Mouse (Mus musculus): ENCODE results near the gene Adprh. TPM values are rescaled to one million over a fixed set of nuclear protein-coding genes. Genes with fewer than 3 reads are reported as not detected.
A peak's percentile ranks its signal among the peaks of the same experiment; 100 is the strongest.

Adprh gene
- polyA plus RNA-seq, 1 experiment from 2014 or later: 105 TPM

DNA sequence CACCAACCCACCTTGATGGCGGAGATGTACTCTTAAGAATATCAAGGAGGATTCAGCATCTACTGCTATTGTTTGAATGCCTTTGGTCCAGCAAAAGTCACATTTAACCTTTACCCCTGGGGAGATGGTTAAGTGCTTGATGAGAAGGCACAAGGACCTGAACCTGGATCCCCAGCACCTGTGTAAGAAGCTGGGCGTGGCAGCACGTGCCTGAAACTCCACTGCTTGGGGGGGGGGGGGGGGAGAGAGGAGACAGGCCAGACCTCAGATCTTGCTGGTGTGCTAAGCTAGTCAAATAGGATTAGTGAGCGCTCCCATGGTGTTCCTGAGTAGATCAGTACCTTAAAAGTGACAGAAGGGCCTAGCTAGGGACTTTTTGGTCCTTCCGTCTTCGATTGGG lies 51.0 kb downstream of the Adprh start:
- Histone ChIP-seq H3K4me3 (replicated peaks) (no peak overlapping the region), H3K27ac (replicated peaks) (no peak overlapping the region), H3K4me2 (replicated peaks) (no peak overlapping the region), H3K27me3 (no peaks in the 10 kb centered on the region), H3K4me1 (peaks cover 18% of the 10 kb centered on the region), H3K9ac (no peak overlapping the region), H3K9me3 (replicated peaks) (no peaks in the 10 kb centered on the region), H3K36me3 (no peaks in the 10 kb centered on the region)
- WGBS: 75% methylated on average over 6 of the region's 6 CpGs
- ATAC-seq (ENCODE audit: insufficient number of reproducible peaks, low FRiP score, low TSS enrichment, low read depth): no peak

DNA sequence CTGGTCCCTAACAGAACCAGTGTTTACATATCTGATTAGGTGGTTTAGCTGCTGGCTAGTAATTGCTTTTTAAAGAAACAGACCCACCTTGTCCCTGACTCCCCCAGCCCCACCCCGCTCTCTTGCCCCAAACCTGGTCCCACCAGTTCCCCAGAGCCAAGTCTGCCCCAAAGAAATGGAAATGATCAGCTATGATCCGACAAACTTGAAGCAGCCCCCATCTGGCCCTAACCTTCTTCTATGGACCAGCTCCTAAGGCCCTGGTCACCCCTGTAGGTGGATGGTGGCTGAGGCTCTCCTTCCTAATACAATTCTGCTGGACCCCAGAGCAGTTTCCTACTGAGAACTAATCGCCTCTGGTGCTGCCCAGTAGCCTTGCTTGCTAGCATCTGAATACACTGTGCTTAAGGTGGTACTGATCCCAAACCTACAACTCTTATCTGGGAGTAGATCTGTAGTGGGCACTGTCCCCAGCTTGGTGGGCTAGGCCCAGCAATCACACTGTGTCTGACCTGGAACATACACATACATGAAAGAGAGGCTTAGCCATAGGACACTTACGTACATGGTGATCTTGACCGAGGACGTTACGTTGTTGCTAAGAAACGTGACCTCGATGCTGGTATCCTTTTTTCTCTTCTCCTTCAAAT lies 52.1 kb downstream of the Adprh start:
- Histone ChIP-seq H3K4me3 (replicated peaks) (peak overlapping the region; percentile 25; the same call in 1 of the 2 replicates), H3K4me2 (replicated peaks) (peak overlapping the region; percentile 51), H3K36me3 (no peaks in the 10 kb centered on the region), H3K27ac (replicated peaks) (peak overlapping the region; percentile 82), H3K4me1 (peaks cover 22% of the 10 kb centered on the region), H3K9me3 (replicated peaks) (no peaks in the 10 kb centered on the region), H3K9ac (no peak overlapping the region), H3K27me3 (no peaks in the 10 kb centered on the region)
- ATAC-seq (ENCODE audit: insufficient number of reproducible peaks, low FRiP score, low TSS enrichment, low read depth): no peak
- WGBS: 75% methylated on average over 9 of the region's 9 CpGs

DNA sequence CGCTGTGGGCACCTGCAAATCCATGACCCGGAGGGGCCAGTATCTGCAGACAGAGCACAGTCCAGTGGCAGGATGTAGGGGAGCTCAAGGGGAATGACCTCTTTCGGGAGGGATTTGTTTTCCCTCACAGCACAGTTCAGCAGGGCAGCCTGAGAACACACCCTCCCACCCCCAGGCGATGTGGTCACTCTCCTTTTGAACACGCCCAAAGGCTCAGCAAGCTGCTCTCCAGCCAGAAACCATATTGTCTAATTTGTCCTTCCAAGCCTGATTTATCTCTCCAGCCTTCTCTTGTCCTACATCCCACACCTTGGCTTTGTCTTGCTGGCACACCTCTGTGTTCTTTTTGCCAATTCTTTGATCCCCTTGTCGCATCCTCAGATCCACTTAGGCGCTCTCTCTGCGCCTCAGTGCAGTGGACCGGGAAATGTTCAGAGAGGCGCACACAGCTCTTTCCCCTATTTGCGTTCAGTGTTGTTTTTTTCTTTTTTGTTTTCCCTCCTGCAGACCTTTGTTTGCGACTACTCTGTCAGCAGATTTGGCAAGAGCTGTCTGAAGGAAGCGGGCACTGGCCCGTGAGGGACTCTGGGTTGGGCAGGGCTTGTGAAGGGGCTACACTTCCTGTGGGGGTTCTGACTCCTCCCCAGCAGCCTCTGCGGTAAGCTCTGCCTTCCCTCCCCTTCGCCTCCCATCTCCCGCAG lies 52.8 kb downstream of the Adprh start:
- H3K4me2 ChIP-seq (replicated peaks): peak overlapping the region; percentile 51
- peak overlapping the region; percentile 21; the same call in 1 of the 2 replicates for H3K9ac ChIP-seq
- no peaks in the 10 kb centered on the region for H3K9me3 ChIP-seq (replicated peaks)
- H3K4me1 ChIP-seq: peaks cover 22% of the 10 kb centered on the region
- no peaks in the 10 kb centered on the region for H3K27me3 ChIP-seq
- peak; percentile 82 for ATAC-seq (ENCODE audit: insufficient number of reproducible peaks, low FRiP score, low TSS enrichment, low read depth)
- H3K4me3 ChIP-seq (replicated peaks): peak overlapping the region; percentile 25
- 13% methylated on average over 17 of the region's 17 CpGs for WGBS
- no peaks in the 10 kb centered on the region for H3K36me3 ChIP-seq
- H3K27ac ChIP-seq (replicated peaks): peak overlapping the region; percentile 82

DNA sequence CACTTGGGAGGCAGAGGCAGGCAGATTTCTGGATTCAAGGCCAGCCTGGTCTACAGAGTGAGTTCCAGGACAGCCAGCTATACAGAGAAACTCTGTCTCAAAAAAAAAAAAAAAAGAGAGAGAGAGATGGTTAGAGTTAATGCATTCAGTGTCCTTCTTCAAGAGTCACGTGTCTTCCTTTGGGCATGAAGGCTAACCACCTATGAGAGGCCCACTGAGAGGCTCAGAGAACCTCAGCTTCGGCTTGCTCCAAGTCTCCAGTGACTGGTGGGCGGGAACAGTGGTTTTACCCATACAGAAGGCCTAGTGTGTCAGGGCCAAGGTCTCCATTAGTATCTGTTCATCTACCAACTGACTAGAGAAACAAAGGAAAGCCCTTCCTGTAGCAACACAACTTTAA lies 53.4 kb downstream of the Adprh start:
- 68% methylated on average over 3 of the region's 3 CpGs for WGBS
- ATAC-seq (ENCODE audit: insufficient number of reproducible peaks, low FRiP score, low TSS enrichment, low read depth): no peak
- no peaks in the 10 kb centered on the region for H3K36me3 ChIP-seq
- no peak overlapping the region for H3K4me3 ChIP-seq (replicated peaks)
- no peak overlapping the region for H3K9ac ChIP-seq
- H3K27me3 ChIP-seq: no peaks in the 10 kb centered on the region
- peak overlapping the region; percentile 51; the same call in 1 of the 2 replicates for H3K4me2 ChIP-seq (replicated peaks)
- H3K9me3 ChIP-seq (replicated peaks): no peaks in the 10 kb centered on the region
- H3K4me1 ChIP-seq: peaks cover 22% of the 10 kb centered on the region
- H3K27ac ChIP-seq (replicated peaks): peak overlapping the region; percentile 82

DNA sequence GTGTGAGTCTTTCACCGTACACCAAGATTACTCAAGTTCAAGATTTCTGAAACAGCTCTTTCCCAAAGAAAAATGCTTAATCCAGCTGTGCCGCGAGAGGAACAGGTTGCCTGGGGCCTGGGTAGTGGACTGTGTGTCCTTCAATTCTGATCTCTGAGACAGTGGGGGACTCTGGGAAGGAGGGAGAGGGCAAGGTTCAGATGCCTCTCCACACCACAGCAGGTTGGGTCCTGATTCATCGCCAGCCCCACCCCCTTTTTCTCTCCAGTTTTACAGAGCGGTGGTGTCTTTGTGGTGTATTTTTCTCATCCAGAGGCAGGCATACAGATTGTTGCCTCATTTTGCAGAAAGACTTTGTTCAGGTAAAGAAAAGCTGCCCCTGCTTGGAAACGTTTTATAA lies 54.2 kb downstream of the Adprh start:
- no peak overlapping the region for H3K4me3 ChIP-seq (replicated peaks)
- no peaks in the 10 kb centered on the region for H3K36me3 ChIP-seq
- no peaks in the 10 kb centered on the region for H3K27me3 ChIP-seq
- no peak overlapping the region for H3K9ac ChIP-seq
- peaks cover 22% of the 10 kb centered on the region for H3K4me1 ChIP-seq
- no peak for ATAC-seq (ENCODE audit: insufficient number of reproducible peaks, low FRiP score, low TSS enrichment, low read depth)
- no peak overlapping the region for H3K4me2 ChIP-seq (replicated peaks)
- 85% methylated on average over 6 of the region's 6 CpGs for WGBS
- H3K9me3 ChIP-seq (replicated peaks): no peaks in the 10 kb centered on the region
- H3K27ac ChIP-seq (replicated peaks): no peak overlapping the region

DNA sequence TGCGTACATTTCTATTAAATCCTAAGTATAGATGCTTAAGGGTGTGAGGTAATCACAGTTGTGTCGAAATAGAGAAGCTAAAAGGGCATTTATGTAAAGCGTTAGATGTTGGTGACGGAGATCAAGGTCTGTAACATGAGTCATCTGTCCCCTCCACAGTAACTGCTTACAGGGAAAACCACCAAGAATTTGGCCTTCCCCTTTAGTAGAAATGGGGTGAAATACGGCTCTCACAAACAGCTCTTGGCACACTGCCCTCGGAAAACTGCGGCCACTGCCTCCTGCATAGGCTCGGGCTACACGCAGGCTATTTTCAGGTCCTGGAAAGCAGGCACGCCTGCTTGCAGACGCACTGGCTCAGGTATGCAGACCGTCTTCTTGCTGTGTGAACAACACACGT lies 56.3 kb downstream of the Adprh start:
- no peak for ATAC-seq (ENCODE audit: insufficient number of reproducible peaks, low FRiP score, low TSS enrichment, low read depth)
- H3K4me1 ChIP-seq: peaks cover 22% of the 10 kb centered on the region
- H3K9ac ChIP-seq: no peak overlapping the region
- no peaks in the 10 kb centered on the region for H3K36me3 ChIP-seq
- 25% methylated on average over 13 of the region's 13 CpGs for WGBS
- H3K27me3 ChIP-seq: no peaks in the 10 kb centered on the region
- H3K9me3 ChIP-seq (replicated peaks): no peaks in the 10 kb centered on the region
- 0 out of 2 replicates have a peak overlapping the region, but pooled peaks have one; percentile 39 for H3K27ac ChIP-seq (replicated peaks)
- no peak overlapping the region for H3K4me3 ChIP-seq (replicated peaks)
- H3K4me2 ChIP-seq (replicated peaks): no peak overlapping the region

DNA sequence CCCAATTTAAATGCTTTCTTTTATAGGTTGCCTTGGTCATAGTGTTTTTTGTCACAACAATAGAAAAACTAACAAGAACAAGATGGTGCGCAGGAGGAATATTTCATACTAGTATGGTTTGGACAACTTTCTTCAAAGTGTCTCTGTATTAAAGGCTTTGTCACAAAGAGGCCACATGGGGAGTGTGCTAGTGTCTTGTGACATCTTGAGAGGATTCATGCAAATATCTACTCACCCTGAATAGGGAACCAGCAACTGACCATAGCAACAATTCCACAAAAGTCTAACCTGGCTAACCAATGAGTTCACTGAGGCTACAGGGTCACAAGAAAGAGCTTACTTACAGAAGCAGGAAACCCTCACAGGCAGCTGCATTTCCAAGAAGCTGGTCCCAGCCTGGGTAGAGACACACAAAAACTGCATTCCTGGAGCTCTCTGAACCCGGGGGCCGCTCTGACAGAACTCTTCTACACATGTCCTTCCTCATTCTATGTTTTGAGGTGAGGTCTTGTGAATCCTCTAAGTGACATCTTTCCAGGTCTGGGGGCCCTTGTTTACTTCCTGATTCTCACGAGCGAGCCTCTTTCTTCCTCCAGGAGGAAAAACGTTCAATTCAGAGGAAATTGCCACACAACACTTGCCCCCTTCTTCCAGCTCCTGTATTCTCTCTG lies 57.3 kb downstream of the Adprh start:
- no peak overlapping the region for H3K9ac ChIP-seq
- H3K27me3 ChIP-seq: no peaks in the 10 kb centered on the region
- H3K4me3 ChIP-seq (replicated peaks): no peak overlapping the region
- H3K36me3 ChIP-seq: no peaks in the 10 kb centered on the region
- ATAC-seq (ENCODE audit: insufficient number of reproducible peaks, low FRiP score, low TSS enrichment, low read depth): no peak
- WGBS: 57% methylated on average over 6 of the region's 6 CpGs
- no peaks in the 10 kb centered on the region for H3K9me3 ChIP-seq (replicated peaks)
- no peak overlapping the region for H3K4me2 ChIP-seq (replicated peaks)
- H3K4me1 ChIP-seq: peaks cover 18% of the 10 kb centered on the region
- H3K27ac ChIP-seq (replicated peaks): no peak overlapping the region

DNA sequence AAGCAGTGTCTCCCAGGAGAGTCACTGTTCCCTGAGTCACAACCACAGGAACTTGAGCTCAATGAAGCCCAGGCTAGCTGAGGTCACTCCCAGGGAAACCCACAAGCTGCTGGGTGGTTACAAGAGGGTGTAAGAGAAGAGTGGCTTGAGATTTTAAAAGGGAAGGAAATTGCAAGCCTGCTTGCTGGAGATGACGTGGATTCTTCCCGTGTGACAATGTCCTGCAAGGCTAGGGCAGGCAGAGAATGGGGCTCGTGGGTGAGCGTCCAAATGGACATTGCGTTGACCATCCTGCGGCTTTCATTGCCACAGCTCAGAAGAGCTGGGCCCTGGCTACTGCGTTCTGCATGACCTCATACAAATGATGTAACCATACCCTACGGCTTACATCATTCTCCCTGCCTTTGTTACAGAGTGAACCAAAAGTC lies 58.3 kb downstream of the Adprh start:
- H3K4me2 ChIP-seq (replicated peaks): no peak overlapping the region

More for the DNA sequence above, 58.3 kb downstream of the Adprh start:
- Histone ChIP-seq H3K4me3 (replicated peaks) (no peak overlapping the region), H3K4me1 (peaks cover 8% of the 10 kb centered on the region), H3K9me3 (replicated peaks) (no peaks in the 10 kb centered on the region), H3K9ac (no peak overlapping the region), H3K27ac (replicated peaks) (no peak overlapping the region), H3K36me3 (no peaks in the 10 kb centered on the region), H3K27me3 (no peaks in the 10 kb centered on the region)
- ATAC-seq (ENCODE audit: insufficient number of reproducible peaks, low FRiP score, low TSS enrichment, low read depth): no peak
- WGBS: 84% methylated on average over 8 of the region's 8 CpGs

Other genes with a start within 250 kb of the Adprh start
- not detected in 2 replicates for gene Nr1i2, start 157.9 kb downstream of the Adprh start, polyA plus RNA-seq (2015; fragmentation: Nextera tagmentation; extraction: Ambion mirVana)
- 1.8 and 4.2 TPM in 2 replicates for gene Maats1, start 110.6 kb downstream of the Adprh start, polyA plus RNA-seq (2015; fragmentation: Nextera tagmentation; extraction: Ambion mirVana)
- gene Cox17, start 105.7 kb downstream of the Adprh start, polyA plus RNA-seq (2015; fragmentation: Nextera tagmentation; extraction: Ambion mirVana): 122 and 124 TPM in 2 replicates
- gene Gm21987, start 105.7 kb downstream of the Adprh start, polyA plus RNA-seq (2015; fragmentation: Nextera tagmentation; extraction: Ambion mirVana): not detected in 2 replicates
- 5.2 and 9.7 TPM in 2 replicates for gene Popdc2, start 90.5 kb downstream of the Adprh start, polyA plus RNA-seq (2015; fragmentation: Nextera tagmentation; extraction: Ambion mirVana)
- 0.49 and 0.60 TPM in 2 replicates for gene Pla1a, start 19.6 kb downstream of the Adprh start, polyA plus RNA-seq (2015; fragmentation: Nextera tagmentation; extraction: Ambion mirVana)
- gene Cd80, start 2.9 kb upstream of the Adprh start, polyA plus RNA-seq (2015; fragmentation: Nextera tagmentation; extraction: Ambion mirVana): 0.21 and 0.41 TPM in 2 replicates
- 28.9 and 29.9 TPM in 2 replicates for gene Timmdc1, start 70.0 kb upstream of the Adprh start, polyA plus RNA-seq (2015; fragmentation: Nextera tagmentation; extraction: Ambion mirVana)
- gene Poglut1, start 97.6 kb upstream of the Adprh start, polyA plus RNA-seq (2015; fragmentation: Nextera tagmentation; extraction: Ambion mirVana): 54.2 and 57.5 TPM in 2 replicates
- 136 and 138 TPM in 2 replicates for gene Tmem39a, start 106.0 kb upstream of the Adprh start, polyA plus RNA-seq (2015; fragmentation: Nextera tagmentation; extraction: Ambion mirVana)

Data from embryonic facial prominence, embryonic 15.5 days (tissue).